Mouse (Mus musculus) midbrain, postnatal 0 days (tissue): ENCODE data around the gene Ndn. TPM values are rescaled to one million over a fixed set of nuclear protein-coding genes. Genes with fewer than 3 reads are reported as not detected.

Experiments
- ATAC-seq: fragments of 200-750 bp; cut with Nextera tagmentation; 2 replicates; pipeline ENCODE4 v1.8.0; 2017; ENCODE audit warnings: moderate number of reproducible peaks, mild to moderate bottlenecking, moderate TSS enrichment, moderate library complexity; ENCODE audit not compliant: low FRiP score
- DNase-seq: peaks from one replicate; pipeline ENCODE4 v3.0.0-alpha.2; 2015; ENCODE audit warnings: low spot score
- H3K27ac ChIP-seq: fragments of 300-500 bp; sonication (generic); 2 replicates; pipeline ENCODE4 v1.5.1; 2014; ENCODE audit warnings: low read depth, mild to moderate bottlenecking, low read length, mixed read lengths
- H3K27me3 ChIP-seq: fragments of 300-500 bp; sonication (generic); 2 replicates; pipeline ENCODE4 v1.6.1; 2014; ENCODE audit warnings: low read length, control low read depth, mixed read lengths; ENCODE audit not compliant: insufficient read depth
- H3K36me3 ChIP-seq: fragments of 300-500 bp; sonication (generic); 2 replicates; pipeline ENCODE4 v1.6.1; 2014; ENCODE audit warnings: low read length, control low read depth, mixed read lengths; ENCODE audit not compliant: insufficient read depth
- H3K4me1 ChIP-seq: fragments of 300-500 bp; sonication (generic); 2 replicates; pipeline ENCODE4 v1.6.1; 2014; ENCODE audit warnings: mild to moderate bottlenecking, control low read depth, antibody characterized with exemption, low read length, mixed read lengths; ENCODE audit not compliant: insufficient read depth
- H3K4me2 ChIP-seq: fragments of 300-500 bp; sonication (generic); 2 replicates; pipeline ENCODE4 v1.6.1; 2014; ENCODE audit warnings: low read depth, mild to moderate bottlenecking, low read length, mixed read lengths; ENCODE audit not compliant: poor library complexity, severe bottlenecking
- H3K4me3 ChIP-seq: fragments of 300-500 bp; sonication (generic); 2 replicates; pipeline ENCODE4 v1.5.1; 2014; ENCODE audit warnings: low read depth, mild to moderate bottlenecking, low read length, moderate library complexity
- H3K9ac ChIP-seq: fragments of 300-500 bp; sonication (generic); replicated peaks from 2 replicates; pipeline ENCODE4 v1.6.1; 2014; ENCODE audit warnings: mild to moderate bottlenecking, low read length, moderate library complexity, mixed read lengths; ENCODE audit not compliant: poor library complexity, severe bottlenecking
- H3K9me3 ChIP-seq: fragments of 300-500 bp; sonication (generic); 2 replicates; pipeline ENCODE4 v1.6.1; 2016; ENCODE audit warnings: low read length, control low read depth
- CTCF ChIP-seq: IDR thresholded peaks from 2 replicates; pipeline ENCODE4 v1.5.1; 2016; ENCODE audit warnings: antibody characterized with exemption, mild to moderate bottlenecking
- WGBS: fragments of 180-500 bp; shearing (Covaris S2); extraction: QIAGEN DNeasy Blood & Tissue Kit; methylation state at CpG from one replicate; pipeline ENCODE4 v1.1.7; 2014; 5-methylcytosine and 5-hydroxymethylcytosine counted together
- polyA plus RNA-seq: library from polyadenylated mRNA; unstranded; fragments of >200 nt; fragmentation: Nextera tagmentation; extraction: Ambion mirVana; gene quantifications from 2 replicates; pipeline ENCODE4 v1.2.1, GENCODE M21; 2015
- total RNA-seq: library from RNA; depleted of rRNA; stranded (reverse); fragments of >200 nt; gene quantifications from 2 replicates; pipeline ENCODE4 v1.2.3, GENCODE M21; 2014

Ndn gene
- total and polyA plus RNA-seq, 2 experiments from 2014 or later = 494 to 877 TPM

- no peaks in the 10 kb centered on the region for H3K27me3 ChIP-seq
- WGBS = 37% methylated on average over 17 of the region's 17 CpGs
- peak overlapping the region; percentile 86 for H3K27ac ChIP-seq
- peak overlapping the region; percentile 71 for H3K9ac ChIP-seq
- peak overlapping the region; percentile 53 for H3K4me3 ChIP-seq
- ATAC-seq = peak; percentile 50
- DNase-seq = no peak
- no peaks in the 10 kb centered on the region for H3K4me1 ChIP-seq
- H3K4me2 ChIP-seq = peak overlapping the region; percentile 65
- no peak for TF ChIP-seq CTCF
- H3K36me3 ChIP-seq = no peaks in the 10 kb centered on the region
- peaks cover 10% of the 10 kb centered on the region; the same call in 1 of the 2 replicates for H3K9me3 ChIP-seq
These were observed 2.4 kb downstream of the Ndn start for GRCm38 (mm10) chr7:62348804-62349190.

- H3K4me1 ChIP-seq = no peaks in the 10 kb centered on the region
- 34% methylated on average over 8 of the region's 8 CpGs for WGBS
- peaks cover 10% of the 10 kb centered on the region; the same call in 1 of the 2 replicates for H3K9me3 ChIP-seq
- peak overlapping the region; percentile 3; the same call in 1 of the 2 replicates for H3K4me2 ChIP-seq
- H3K27me3 ChIP-seq = no peaks in the 10 kb centered on the region
- DNase-seq = no peak
- peak overlapping the region; percentile 38 for H3K27ac ChIP-seq
- H3K4me3 ChIP-seq = no peak overlapping the region
- no peak for TF ChIP-seq CTCF
- no peak for ATAC-seq
- H3K9ac ChIP-seq = no peak overlapping the region
- no peaks in the 10 kb centered on the region for H3K36me3 ChIP-seq
These were observed 4.9 kb downstream of the Ndn start for GRCm38 (mm10) chr7:62351266-62351665.

GRCm38 (mm10) chr7:62365039-62365636 is 18.8 kb downstream of the Ndn start:
- DNase-seq = peak; percentile 27
- no peak for TF ChIP-seq CTCF
- peak overlapping the region; percentile 13; the same call in 1 of the 2 replicates for H3K4me3 ChIP-seq

GRCm38 (mm10) chr7:62366730-62367129 is 20.4 kb downstream of the Ndn start:
- peak; percentile 19 for DNase-seq
- H3K4me3 ChIP-seq = peak overlapping the region; percentile 6; the same call in 1 of the 2 replicates
- TF ChIP-seq CTCF = no peak
- 0 out of 2 replicates have a peak overlapping the region, but pooled peaks have one; percentile 5 for H3K9ac ChIP-seq
- no peak for ATAC-seq
- H3K36me3 ChIP-seq = no peaks in the 10 kb centered on the region
- H3K27ac ChIP-seq = peak overlapping the region; percentile 51
- H3K4me2 ChIP-seq = peak overlapping the region; percentile 3; the same call in 1 of the 2 replicates
- H3K27me3 ChIP-seq = no peaks in the 10 kb centered on the region
- H3K9me3 ChIP-seq = no peaks in the 10 kb centered on the region
- H3K4me1 ChIP-seq = no peaks in the 10 kb centered on the region
- WGBS = 55% methylated on average over 8 of the region's 8 CpGs

More at GRCm38 (mm10) chr7:62365039-62365636, 18.8 kb downstream of the Ndn start:
- H3K9ac ChIP-seq = 0 out of 2 replicates have a peak overlapping the region, but pooled peaks have one; percentile 15
- H3K4me1 ChIP-seq = no peaks in the 10 kb centered on the region
- ATAC-seq = 0 out of 2 replicates have a peak, but pooled peaks have one; percentile 20
- peak overlapping the region; percentile 81 for H3K27ac ChIP-seq
- no peaks in the 10 kb centered on the region for H3K36me3 ChIP-seq
- peak overlapping the region; percentile 28 for H3K4me2 ChIP-seq
- WGBS = 52% methylated on average over 7 of the region's 7 CpGs
- no peaks in the 10 kb centered on the region for H3K27me3 ChIP-seq
- H3K9me3 ChIP-seq = no peaks in the 10 kb centered on the region

GRCm38 (mm10) chr7:62375658-62376057 is 29.3 kb downstream of the Ndn start:
- Histone ChIP-seq H3K9me3 (0 out of 2 replicates have a peak, but pooled peaks cover 5% of the 10 kb centered on the region), H3K4me3 (peak overlapping the region; percentile 59; the same call in 1 of the 2 replicates), H3K4me1 (no peaks in the 10 kb centered on the region), H3K36me3 (no peaks in the 10 kb centered on the region), H3K27ac (no peak overlapping the region), H3K9ac (no peak overlapping the region), H3K27me3 (no peaks in the 10 kb centered on the region), H3K4me2 (peak overlapping the region; percentile 48)
- ATAC-seq (no peak), DNase-seq (peak; percentile 69)
- 30% methylated on average over 4 of the region's 4 CpGs for WGBS
- peak; percentile 72 for TF ChIP-seq CTCF
